Mouse (Mus musculus) left cerebral cortex, postnatal 10 days (tissue): ENCODE results near the gene Ncor2. TPM values are rescaled to one million over a fixed set of nuclear protein-coding genes. Genes with fewer than 3 reads are reported as not detected.

ENCODE experiments used
- DNase-seq, 2 experiments: peaks; one replicate each; pipeline ENCODE4 v3.0.0; 2021 to 2022; ENCODE audit warnings: low spot score in 2 of 2, mixed read lengths in 1 of 2; ENCODE audit errors: extremely low spot score in 1 of 2
- intact Hi-C: fragments of 180-260 bp; cut with DNase I; formaldehyde crosslinking; loops from one replicate; pipeline ENCODE4 v1.15.1; 2025
- total RNA-seq, 2 experiments: library from RNA; stranded (reverse); gene quantifications; 2 replicates each; pipeline ENCODE4 v1.2.3; 2021

The Ncor2 gene
- total RNA-seq, 2 experiments from 2014 or later: 131 to 146 TPM

GRCm38 (mm10) chr5:124992891-124993290, 186.1 kb downstream of the Ncor2 start:
- no peak for DNase-seq
- intact Hi-C loops: no loop called here

GRCm38 (mm10) chr5:124992323-124992722, 186.7 kb downstream of the Ncor2 start:
- intact Hi-C loops: no loop called here
- DNase-seq: no peak

GRCm38 (mm10) chr5:124989724-124990123, 189.3 kb downstream of the Ncor2 start:
- intact Hi-C loops: no loop called here
- DNase-seq: no peak

- no peak for DNase-seq
- intact Hi-C loops: no loop called here
Measured at GRCm38 (mm10) chr5:124986656-124987055, 192.4 kb downstream of the Ncor2 start.

GRCm38 (mm10) chr5:124986222-124986621, 192.8 kb downstream of the Ncor2 start:
- intact Hi-C loops: no loop called here
- DNase-seq: no peak

GRCm38 (mm10) chr5:124969790-124970189, 209.2 kb downstream of the Ncor2 start:
- intact Hi-C loops: no loop called here
- peak in 1 of 2 experiments; percentile 70 for DNase-seq

Other genes with a start within 250 kb of the Ncor2 start
- 1 to 10 TPM; 1.4 to 1.5 TPM for gene Rflna, start 176.0 kb downstream of the Ncor2 start, total RNA-seq
- gene Scarb1, start 161.9 kb upstream of the Ncor2 start, total RNA-seq: 10 to 100 TPM; 49.1 to 52.9 TPM
- gene Gm10382, start 210.1 kb upstream of the Ncor2 start, total RNA-seq: under 1 TPM; 0.39 to 0.56 TPM
- 100 to 1,000 TPM; 831 to 842 TPM for gene Ubc, start 211.0 kb upstream of the Ncor2 start, total RNA-seq